Mouse (Mus musculus) ES-Bruce4 (cell line): ENCODE measurements around the gene Tgfbr3.

Source experiments
- CTCF ChIP-seq: IDR thresholded peaks from one replicate; pipeline ENCODE4 v1.8.1; 2011; ENCODE audit warnings: low read depth, low read length
- EP300 ChIP-seq: IDR thresholded peaks from 2 replicates; pipeline ENCODE4 v1.6.1; 2011; ENCODE audit warnings: low read depth, low read length; ENCODE audit not compliant: insufficient read depth
- POLR2A ChIP-seq: IDR thresholded peaks from one replicate; pipeline ENCODE4 v1.8.1; 2011; ENCODE audit warnings: low read length; ENCODE audit not compliant: insufficient read depth

DNA sequence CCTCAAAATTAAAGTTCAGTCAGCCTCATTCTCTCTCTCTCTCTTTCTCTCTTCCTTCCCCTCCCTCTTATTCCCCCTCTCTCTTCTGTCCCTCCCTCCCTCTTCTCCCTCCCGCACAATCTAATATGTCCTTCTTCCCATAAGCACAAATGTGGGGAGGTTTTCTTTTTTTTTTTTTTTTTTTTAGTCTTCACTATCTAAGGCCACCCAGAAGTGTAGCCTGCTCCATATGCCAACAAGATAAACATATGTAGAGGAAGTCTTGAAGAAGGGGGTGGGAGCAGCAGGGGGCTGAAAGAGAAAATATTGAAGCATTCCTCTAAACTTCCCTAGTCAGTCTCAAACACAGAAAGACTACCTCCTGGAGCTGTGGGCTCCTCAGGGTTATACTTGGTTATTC, 37.0 kb downstream of the Tgfbr3 start:
- TF ChIP-seq CTCF (no peak), POLR2A (no peak), EP300 (no peak)
